Mouse (Mus musculus): ENCODE measurements at regions not wholly inside any gene's neighbourhood (a gene's known extent, or its start where the extent isn't known, plus 50 kb on each side); places are given as distances from the start of the nearest gene placed in this dataset.

- Histone ChIP-seq H3ac (ENCODE audit: control insufficient read depth, insufficient read length, low read depth) (no peak overlapping the region), H3K36me3 (ENCODE audit: control insufficient read depth, insufficient read depth) (no peaks in the 10 kb centered on the region), H3K79me2 (ENCODE audit: control insufficient read depth, insufficient read depth) (no peaks in the 10 kb centered on the region), H3K4me3 (ENCODE audit: insufficient read depth, poor library complexity, severe bottlenecking) (no peak overlapping the region), H3K79me3 (ENCODE audit: low read depth) (no peaks in the 10 kb centered on the region), H3K27me3 (ENCODE audit: control insufficient read depth, insufficient read depth, insufficient read length) (no peaks in the 10 kb centered on the region)
- TF ChIP-seq MYOD1 (IDR thresholded peaks at IDR 0.05; ENCODE audit: control insufficient read depth, insufficient read length, low read depth) (no peak), CTCF (IDR thresholded peaks at IDR 0.05; ENCODE audit: control insufficient read depth, insufficient read depth, insufficient read length) (no peak), CEBPB (IDR thresholded peaks at IDR 0.05; ENCODE audit: low read depth) (no peak), USF1 (IDR thresholded peaks at IDR 0.05; ENCODE audit: low read depth) (no peak), MYOG (IDR thresholded peaks at IDR 0.05; ENCODE audit: control insufficient read depth, extremely low read depth, insufficient read length) (no peak), FOSL1 (IDR thresholded peaks at IDR 0.05; ENCODE audit: insufficient read depth, low read length, poor library complexity, severe bottlenecking) (no peak), MAX (IDR thresholded peaks at IDR 0.05) (no peak)
Measured at GRCm38 (mm10) chr12:92823090-92823786, 974.3 kb upstream of the Sel1l start.

- no peaks in the 10 kb centered on the region for H3K27me3 ChIP-seq (ENCODE audit: control insufficient read depth, insufficient read depth, insufficient read length)
- H3K4me3 ChIP-seq (ENCODE audit: insufficient read depth, poor library complexity, severe bottlenecking), result no peak overlapping the region
- TF ChIP-seq MYOD1 (IDR thresholded peaks at IDR 0.05; ENCODE audit: control insufficient read depth, insufficient read length, low read depth) (no peak), CEBPB (IDR thresholded peaks at IDR 0.05; ENCODE audit: low read depth) (no peak), FOSL1 (IDR thresholded peaks at IDR 0.05; ENCODE audit: insufficient read depth, low read length, poor library complexity, severe bottlenecking) (no peak), USF1 (IDR thresholded peaks at IDR 0.05; ENCODE audit: low read depth) (no peak), MYOG (IDR thresholded peaks at IDR 0.05; ENCODE audit: control insufficient read depth, extremely low read depth, insufficient read length) (no peak), CTCF (IDR thresholded peaks at IDR 0.05; ENCODE audit: control insufficient read depth, insufficient read depth, insufficient read length) (no peak), MAX (IDR thresholded peaks at IDR 0.05) (no peak)
- no peak overlapping the region for H3ac ChIP-seq (ENCODE audit: control insufficient read depth, insufficient read length, low read depth)
- no peaks in the 10 kb centered on the region for H3K79me3 ChIP-seq (ENCODE audit: low read depth)
- H3K79me2 ChIP-seq (ENCODE audit: control insufficient read depth, insufficient read depth), result no peaks in the 10 kb centered on the region
- H3K36me3 ChIP-seq (ENCODE audit: control insufficient read depth, insufficient read depth), result no peaks in the 10 kb centered on the region
Measured at GRCm38 (mm10) chr12:92818610-92819009, 969.7 kb upstream of the Sel1l start.

DNA sequence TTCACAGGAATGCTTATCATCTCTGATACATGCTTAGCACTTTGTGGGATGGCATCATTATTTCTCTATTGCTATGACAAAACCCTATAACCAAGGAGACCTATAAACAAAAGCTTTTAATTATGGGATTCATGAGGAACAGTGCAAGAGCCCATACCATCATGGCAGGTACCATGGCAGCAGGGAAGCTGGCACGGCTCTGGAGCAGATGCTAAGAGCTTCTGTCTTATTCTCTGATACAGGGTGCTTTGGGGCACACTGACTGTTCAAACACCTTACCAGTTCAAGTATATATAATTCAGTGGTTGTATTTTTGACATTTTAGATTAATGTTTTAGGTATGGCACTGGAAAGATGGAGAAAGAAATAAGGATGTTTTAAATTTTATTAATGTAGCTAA, 952.2 kb upstream of the Sel1l start:
- no peak overlapping the region for H3ac ChIP-seq (ENCODE audit: control insufficient read depth, insufficient read length, low read depth)
- no peaks in the 10 kb centered on the region for H3K79me2 ChIP-seq (ENCODE audit: control insufficient read depth, insufficient read depth)
- H3K36me3 ChIP-seq (ENCODE audit: control insufficient read depth, insufficient read depth), result no peaks in the 10 kb centered on the region
- no peak overlapping the region for H3K4me3 ChIP-seq (ENCODE audit: insufficient read depth, poor library complexity, severe bottlenecking)
- H3K79me3 ChIP-seq (ENCODE audit: low read depth), result no peaks in the 10 kb centered on the region
- no peak for TF ChIP-seq CEBPB (IDR thresholded peaks at IDR 0.05; ENCODE audit: low read depth)
- TF ChIP-seq FOSL1 (IDR thresholded peaks at IDR 0.05; ENCODE audit: insufficient read depth, low read length, poor library complexity, severe bottlenecking), result no peak
- TF ChIP-seq MAX (IDR thresholded peaks at IDR 0.05), result no peak
- no peak for TF ChIP-seq MYOG (IDR thresholded peaks at IDR 0.05; ENCODE audit: control insufficient read depth, extremely low read depth, insufficient read length)
- no peak for TF ChIP-seq CTCF (IDR thresholded peaks at IDR 0.05; ENCODE audit: control insufficient read depth, insufficient read depth, insufficient read length)
- no peak for TF ChIP-seq USF1 (IDR thresholded peaks at IDR 0.05; ENCODE audit: low read depth)
- TF ChIP-seq MYOD1 (IDR thresholded peaks at IDR 0.05; ENCODE audit: control insufficient read depth, insufficient read length, low read depth), result no peak
- no peaks in the 10 kb centered on the region for H3K27me3 ChIP-seq (ENCODE audit: control insufficient read depth, insufficient read depth, insufficient read length)

GRCm38 (mm10) chr12:92783362-92783761, 934.4 kb upstream of the Sel1l start:
- Histone ChIP-seq H3K4me3 (ENCODE audit: insufficient read depth, poor library complexity, severe bottlenecking) (no peak overlapping the region), H3K27me3 (ENCODE audit: control insufficient read depth, insufficient read depth, insufficient read length) (no peaks in the 10 kb centered on the region), H3K79me2 (ENCODE audit: control insufficient read depth, insufficient read depth) (no peaks in the 10 kb centered on the region), H3ac (ENCODE audit: control insufficient read depth, insufficient read length, low read depth) (no peak overlapping the region), H3K79me3 (ENCODE audit: low read depth) (no peaks in the 10 kb centered on the region), H3K36me3 (ENCODE audit: control insufficient read depth, insufficient read depth) (no peaks in the 10 kb centered on the region)
- TF ChIP-seq MAX (IDR thresholded peaks at IDR 0.05) (no peak), CEBPB (IDR thresholded peaks at IDR 0.05; ENCODE audit: low read depth) (no peak), FOSL1 (IDR thresholded peaks at IDR 0.05; ENCODE audit: insufficient read depth, low read length, poor library complexity, severe bottlenecking) (no peak), USF1 (IDR thresholded peaks at IDR 0.05; ENCODE audit: low read depth) (no peak), MYOD1 (IDR thresholded peaks at IDR 0.05; ENCODE audit: control insufficient read depth, insufficient read length, low read depth) (no peak), MYOG (IDR thresholded peaks at IDR 0.05; ENCODE audit: control insufficient read depth, extremely low read depth, insufficient read length) (no peak), CTCF (IDR thresholded peaks at IDR 0.05; ENCODE audit: control insufficient read depth, insufficient read depth, insufficient read length) (no peak)

GRCm38 (mm10) chr12:92779695-92780292, 930.8 kb upstream of the Sel1l start:
- TF ChIP-seq MAX (IDR thresholded peaks at IDR 0.05) (no peak), USF1 (IDR thresholded peaks at IDR 0.05; ENCODE audit: low read depth) (no peak), CEBPB (IDR thresholded peaks at IDR 0.05; ENCODE audit: low read depth) (no peak), FOSL1 (IDR thresholded peaks at IDR 0.05; ENCODE audit: insufficient read depth, low read length, poor library complexity, severe bottlenecking) (no peak), MYOG (IDR thresholded peaks at IDR 0.05; ENCODE audit: control insufficient read depth, extremely low read depth, insufficient read length) (no peak), CTCF (IDR thresholded peaks at IDR 0.05; ENCODE audit: control insufficient read depth, insufficient read depth, insufficient read length) (no peak), MYOD1 (IDR thresholded peaks at IDR 0.05; ENCODE audit: control insufficient read depth, insufficient read length, low read depth) (no peak)
- no peaks in the 10 kb centered on the region for H3K79me2 ChIP-seq (ENCODE audit: control insufficient read depth, insufficient read depth)
- H3ac ChIP-seq (ENCODE audit: control insufficient read depth, insufficient read length, low read depth), result no peak overlapping the region
- no peak overlapping the region for H3K4me3 ChIP-seq (ENCODE audit: insufficient read depth, poor library complexity, severe bottlenecking)
- no peaks in the 10 kb centered on the region for H3K36me3 ChIP-seq (ENCODE audit: control insufficient read depth, insufficient read depth)
- H3K27me3 ChIP-seq (ENCODE audit: control insufficient read depth, insufficient read depth, insufficient read length), result no peaks in the 10 kb centered on the region
- H3K79me3 ChIP-seq (ENCODE audit: low read depth), result no peaks in the 10 kb centered on the region

Measured in C2C12 (cell line).